Mouse (Mus musculus) E14TG2a.4 (cell line): ENCODE results near the gene B4galnt4.

Source experiments
- CTCF ChIP-seq: conservative IDR thresholded peaks from 2 replicates; pipeline ENCODE4 v1.5.1; 2014; ENCODE audit warnings: low read length
- NANOG ChIP-seq: IDR thresholded peaks from 2 replicates; pipeline ENCODE4 v1.6.1; 2014; ENCODE audit warnings: borderline replicate concordance, low read length, mixed read lengths
- POU5F1 ChIP-seq: IDR thresholded peaks from 2 replicates; pipeline ENCODE4 v1.6.1; 2014; ENCODE audit warnings: low read length, borderline replicate concordance

DNA sequence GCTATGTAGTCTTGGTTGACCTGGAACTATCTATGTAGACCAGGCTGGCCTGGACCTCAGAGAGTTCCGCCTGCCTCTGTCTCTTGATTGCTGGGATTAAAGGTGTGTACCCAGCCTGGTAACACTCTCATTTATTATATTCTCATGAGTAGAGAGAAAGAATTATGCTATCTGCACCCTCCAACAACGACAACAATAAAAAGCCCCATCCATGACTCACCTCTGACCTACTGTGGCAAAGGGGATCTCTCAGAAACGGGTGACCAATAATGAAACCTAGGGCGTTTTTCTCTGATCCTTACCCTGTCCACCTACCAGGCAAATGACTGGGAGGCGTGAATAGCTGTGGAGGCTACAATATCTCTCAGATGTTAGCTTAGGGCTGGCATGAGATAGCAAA lies 36.3 kb downstream of the B4galnt4 start:
- TF ChIP-seq CTCF (no peak), NANOG (no peak), POU5F1 (no peak)
